Mouse (Mus musculus) regulatory T cell (primary cell): ENCODE measurements around the gene Gm28230.

Source experiments
- in situ Hi-C: fragments of 300-600 bp; cut with MboI, MseI; formaldehyde crosslinking; loops from one replicate; pipeline ENCODE4 v1.15.1; 2025; ENCODE audit warnings: high pct_unique_total_duplicates

The Gm28230 gene

GRCm38 (mm10) chr2:74726551-74726950 is at the start of gene Gm28230:
Gene Gm28230 (plus strand): TSS chr2:74726728.
- in situ Hi-C loops: no loop called here

- in situ Hi-C loops: loop anchor here (25.0 kb wide), 1 partner anchor 910 kb away; no protein-coding TSS in a partner anchor
Observed at GRCm38 (mm10) chr2:74677106-74677505, 49.4 kb upstream of the Gm28230 start.

DNA sequence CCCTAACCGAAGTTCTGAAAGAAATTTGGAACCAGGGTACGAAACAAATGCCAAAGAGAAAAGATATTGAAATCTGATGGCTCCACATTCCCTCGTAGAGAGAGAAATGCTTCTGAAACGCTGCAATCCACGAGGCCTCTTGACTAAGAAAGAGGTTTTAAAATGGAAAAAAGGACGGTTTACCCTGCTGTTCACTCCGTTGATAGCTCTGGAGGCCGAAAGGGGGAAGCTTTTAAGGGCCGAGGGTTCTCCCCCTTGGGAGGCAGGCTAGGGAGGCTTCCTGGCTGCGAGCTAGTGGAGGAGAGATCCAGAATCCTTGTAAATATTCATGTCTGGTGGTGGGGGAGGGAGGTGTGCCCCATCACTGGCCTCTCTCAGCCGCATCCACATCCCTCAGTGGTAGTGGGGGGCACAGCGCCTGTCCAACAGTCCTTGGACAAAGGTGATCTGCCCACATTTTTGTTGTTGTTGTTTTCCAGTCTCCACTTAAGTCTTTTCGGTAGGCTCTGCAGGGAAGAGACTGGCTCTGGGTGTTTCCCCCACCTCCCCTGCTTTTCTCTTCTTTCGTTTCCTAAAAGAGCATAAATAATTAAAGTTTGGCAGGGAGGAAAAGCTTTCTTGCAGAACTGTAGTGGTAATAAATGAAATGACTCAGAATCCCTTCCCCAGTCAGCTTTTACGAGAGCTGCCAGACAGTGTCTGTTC is 47.5 kb upstream of the Gm28230 start, which contains the start of gene Hoxd11:
Gene Hoxd11, plus strand, starts transcription at position 667 of the 705 bp plus-strand sequence.
- in situ Hi-C loops: loop anchor here (25.0 kb wide), 1 partner anchor 908 kb away; no protein-coding TSS in a partner anchor

GRCm38 (mm10) chr2:74679596-74679971 is 46.9 kb upstream of the Gm28230 start:
- in situ Hi-C loops: loop anchor here (25.0 kb wide), 1 partner anchor 908 kb away; no protein-coding TSS in a partner anchor

- in situ Hi-C loops: loop anchor here (25.0 kb wide), 1 partner anchor 907 kb away; no protein-coding TSS in a partner anchor
Observed at GRCm38 (mm10) chr2:74679980-74680379, 46.5 kb upstream of the Gm28230 start.

DNA sequence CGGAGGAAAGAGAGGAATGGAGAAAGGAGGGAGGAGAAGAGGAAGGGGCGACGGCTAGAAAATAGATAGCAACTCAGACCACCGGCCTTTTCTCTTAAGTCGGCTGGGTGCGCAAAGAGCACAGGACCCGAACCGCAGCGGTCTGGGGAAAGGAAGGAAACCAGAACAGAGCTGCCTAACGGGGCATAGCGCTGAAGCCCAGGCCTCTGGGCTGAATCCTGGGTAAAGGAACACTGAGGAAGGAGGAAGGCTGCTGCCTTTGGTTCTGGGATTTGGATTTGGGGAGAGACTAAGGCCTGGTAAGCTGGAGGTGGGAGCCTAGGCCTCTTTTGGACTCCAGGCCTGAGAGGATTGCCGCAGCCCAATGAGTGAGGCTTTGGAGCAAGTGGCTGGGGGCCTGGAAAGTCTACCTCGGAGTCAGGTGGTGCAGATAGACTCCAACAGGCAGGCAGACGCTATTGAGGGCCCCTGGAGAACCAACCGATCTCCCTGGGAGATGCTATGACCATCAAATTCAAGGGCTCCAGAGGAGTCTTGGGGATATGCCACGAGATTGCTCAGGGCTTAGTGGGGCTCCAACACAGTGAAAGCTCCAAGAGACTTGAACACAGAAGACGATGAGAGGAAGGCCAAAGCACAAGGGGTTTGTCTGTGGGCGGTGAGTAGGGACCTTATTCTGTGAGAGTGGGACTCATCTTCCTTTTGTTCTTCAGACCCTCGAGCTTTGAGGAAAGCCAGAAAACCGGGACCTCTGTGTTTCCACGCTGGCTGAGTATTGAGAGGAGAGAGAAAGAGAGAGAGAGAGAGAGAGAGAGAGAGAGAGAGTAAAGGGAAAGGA is 45.7 kb upstream of the Gm28230 start:
- in situ Hi-C loops: loop anchor here (25.0 kb wide), 1 partner anchor 907 kb away; no protein-coding TSS in a partner anchor

GRCm38 (mm10) chr2:74681594-74682531 is 44.7 kb upstream of the Gm28230 start:
- in situ Hi-C loops: loop anchor here (25.0 kb wide), 1 partner anchor 905 kb away; no protein-coding TSS in a partner anchor

- in situ Hi-C loops: loop anchor here (25.0 kb wide), 1 partner anchor 905 kb away; no protein-coding TSS in a partner anchor
Observed at GRCm38 (mm10) chr2:74682796-74683195, 43.7 kb upstream of the Gm28230 start.

DNA sequence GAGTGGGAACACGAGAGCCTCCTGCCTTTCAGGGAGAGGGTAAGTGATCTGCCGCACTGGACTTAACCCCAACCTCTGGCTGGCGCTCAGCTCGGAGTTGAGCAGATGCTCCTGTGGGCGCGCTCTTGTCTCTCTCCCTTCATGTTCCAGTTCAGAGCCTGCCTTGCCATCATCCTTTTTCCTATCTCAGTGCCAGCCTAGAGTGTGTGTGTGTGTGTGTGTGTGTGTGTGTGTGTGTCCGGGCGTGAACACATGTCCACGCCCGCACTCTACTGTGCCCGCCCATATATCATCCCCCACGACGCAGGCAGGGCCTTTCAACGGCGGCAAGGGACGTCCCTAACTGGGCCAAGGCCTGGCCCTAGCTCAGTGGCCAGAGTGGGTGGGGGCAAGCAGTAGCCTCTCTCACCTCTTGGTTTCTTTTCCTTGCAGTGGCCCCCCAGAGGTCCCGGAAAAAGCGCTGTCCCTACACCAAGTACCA is 43.0 kb upstream of the Gm28230 start:
- in situ Hi-C loops: loop anchor here (25.0 kb wide), 1 partner anchor 904 kb away; no protein-coding TSS in a partner anchor

- in situ Hi-C loops: loop anchor here (25.0 kb wide), 1 partner anchor 903 kb away; no protein-coding TSS in a partner anchor
Observed at GRCm38 (mm10) chr2:74684106-74684505, 42.4 kb upstream of the Gm28230 start.

DNA sequence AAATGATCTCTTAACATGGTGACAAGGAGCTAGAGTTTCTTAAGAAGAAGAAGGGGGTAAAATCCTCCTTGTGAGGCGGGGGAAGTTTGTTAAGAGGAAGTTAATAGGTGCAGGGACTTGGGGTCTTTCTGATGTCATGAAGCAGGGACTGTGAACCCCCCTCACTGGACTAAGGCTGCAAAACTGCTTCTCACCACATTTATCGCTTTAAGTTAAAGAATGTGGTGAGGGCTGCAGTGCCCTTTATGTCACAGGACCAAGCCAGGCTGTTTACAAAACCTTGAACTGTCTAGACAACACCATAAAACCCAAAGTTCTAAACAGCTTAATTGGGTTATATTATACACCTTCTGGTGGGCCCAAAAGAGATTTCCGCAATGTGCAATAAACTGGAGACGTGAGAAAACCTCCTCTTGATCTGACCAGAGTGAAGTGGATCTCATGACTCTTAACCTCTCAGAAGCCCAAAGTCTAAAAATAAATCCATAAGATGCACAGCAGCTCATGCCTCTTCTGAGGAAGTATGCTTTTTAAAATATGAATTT is 41.4 kb upstream of the Gm28230 start:
- in situ Hi-C loops: loop anchor here (25.0 kb wide), 1 partner anchor 902 kb away; no protein-coding TSS in a partner anchor

GRCm38 (mm10) chr2:74686301-74686987 is 40.1 kb upstream of the Gm28230 start:
- in situ Hi-C loops: loop anchor here (25.0 kb wide), 1 partner anchor 901 kb away; no protein-coding TSS in a partner anchor

GRCm38 (mm10) chr2:74686988-74687697 is 39.4 kb upstream of the Gm28230 start:
- in situ Hi-C loops: loop anchor here (25.0 kb wide), 1 partner anchor 900 kb away; no protein-coding TSS in a partner anchor

DNA sequence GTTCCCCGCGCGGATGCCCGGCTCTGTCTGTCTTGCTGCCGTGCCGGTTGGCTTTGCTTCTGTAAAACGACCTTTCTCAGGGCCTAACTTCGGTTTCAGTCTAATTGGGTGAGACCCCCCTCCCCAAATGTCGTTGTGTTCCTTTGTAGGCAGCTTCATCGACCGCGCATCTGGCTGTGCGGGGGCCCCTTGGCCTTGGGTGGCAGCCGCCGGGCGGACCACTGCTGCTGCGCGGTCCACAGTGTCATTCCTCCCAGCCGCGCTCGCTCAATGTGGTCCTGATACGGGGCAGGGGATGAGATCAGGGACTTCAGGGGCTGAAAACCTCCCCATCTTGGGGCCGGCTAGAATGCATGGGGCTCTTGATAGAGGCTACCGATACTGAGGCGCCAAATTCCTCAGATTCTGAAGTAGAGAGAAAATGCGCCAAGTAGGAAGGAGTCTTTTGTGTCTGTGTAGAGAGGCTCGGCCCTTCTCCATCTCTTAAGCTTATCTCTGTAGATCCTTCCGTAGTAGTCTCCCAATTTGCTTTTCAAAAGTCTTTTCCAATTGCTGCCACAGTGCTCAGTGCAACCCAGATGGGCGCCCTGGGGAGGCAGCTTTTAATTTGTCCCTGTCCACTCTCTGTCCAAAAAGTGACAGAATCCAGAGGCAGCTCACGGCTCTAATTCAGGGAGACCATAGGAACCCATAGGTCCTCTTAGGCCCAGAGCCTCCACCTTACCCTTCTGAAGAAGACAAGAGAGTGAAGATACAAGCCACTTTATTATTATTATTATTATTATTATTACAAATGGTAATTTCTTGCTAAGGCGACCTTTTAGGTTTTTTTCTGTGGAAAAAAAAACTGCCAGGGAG is 38.6 kb upstream of the Gm28230 start:
- in situ Hi-C loops: loop anchor here (25.0 kb wide), 1 partner anchor 899 kb away; no protein-coding TSS in a partner anchor

DNA sequence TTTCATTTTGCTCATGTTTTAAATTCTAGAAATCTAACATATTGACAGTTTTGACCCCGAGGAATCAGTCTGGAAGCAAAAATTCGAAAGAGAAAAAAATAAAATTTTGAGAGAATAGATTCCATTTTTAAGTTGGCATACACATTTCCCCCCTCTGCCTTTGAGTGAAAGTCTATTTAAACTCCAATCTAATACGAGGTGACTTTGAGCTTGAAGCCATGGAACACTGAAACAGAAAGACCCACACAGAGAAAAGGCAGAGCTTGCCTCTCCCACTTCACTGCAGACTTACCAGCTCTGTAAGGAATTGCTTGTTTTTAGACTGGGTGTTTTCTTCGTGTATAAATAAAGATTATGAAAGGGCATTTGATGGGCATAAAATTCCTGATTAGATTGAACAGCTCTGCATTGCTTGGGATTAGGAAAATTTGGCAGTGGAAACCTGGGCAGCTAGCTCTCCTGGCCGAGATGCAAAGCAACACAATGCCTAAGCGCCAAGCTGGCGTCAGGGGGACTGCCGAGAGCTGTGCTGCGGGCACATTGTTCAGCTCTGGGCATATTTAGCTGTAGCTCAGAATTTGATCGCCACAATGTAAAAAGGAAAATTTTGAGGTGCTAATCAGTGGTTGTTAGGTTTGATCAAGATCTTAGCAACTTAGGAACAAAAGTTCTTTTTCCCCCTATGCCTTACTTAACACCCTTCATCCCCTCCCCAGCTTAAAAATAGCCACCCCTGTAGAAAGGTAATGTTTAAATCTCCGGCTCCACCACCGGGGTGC is 37.5 kb upstream of the Gm28230 start:
- in situ Hi-C loops: loop anchor here (25.0 kb wide), 1 partner anchor 898 kb away; no protein-coding TSS in a partner anchor

DNA sequence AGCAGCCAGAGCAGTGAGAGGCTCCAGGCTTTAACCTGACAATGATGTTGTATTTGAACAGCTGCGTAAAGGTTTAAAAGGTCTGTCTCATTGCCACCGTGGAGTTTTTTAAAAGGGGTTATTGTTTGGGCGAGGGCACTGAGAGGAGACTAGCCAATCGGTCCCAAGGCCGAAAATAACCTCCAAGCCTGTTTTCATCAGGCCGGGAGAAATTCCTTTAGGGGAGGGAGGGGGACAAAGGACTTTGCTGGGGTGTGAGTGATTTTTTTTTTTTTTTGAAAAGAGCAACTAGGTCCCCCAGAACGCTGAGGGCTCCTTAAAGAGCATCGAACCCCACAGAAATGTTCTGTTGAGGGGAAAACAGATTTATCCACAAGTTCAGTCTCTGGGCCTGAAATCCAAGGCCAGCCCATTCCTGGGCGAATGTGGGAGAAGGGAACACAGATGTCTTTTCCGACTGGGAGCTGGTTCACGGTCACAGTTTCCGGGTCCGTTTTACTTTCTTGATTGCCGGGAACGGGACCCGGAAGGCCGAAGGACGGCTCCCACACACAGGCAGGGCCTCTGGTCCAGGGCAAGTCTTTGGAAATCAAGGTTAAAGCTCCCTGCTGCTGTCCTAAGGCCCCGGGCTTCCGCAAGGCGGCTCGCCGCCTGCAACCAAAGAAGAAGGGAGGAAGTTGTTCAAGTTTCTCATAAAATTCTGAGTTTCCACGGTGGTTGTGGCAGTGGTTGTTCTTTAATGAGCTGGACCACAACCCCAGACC is 36.8 kb upstream of the Gm28230 start:
- in situ Hi-C loops: loop anchor here (25.0 kb wide), 1 partner anchor 898 kb away; no protein-coding TSS in a partner anchor
